Mouse (Mus musculus): ENCODE measurements around the gene Chchd1. TPM values are rescaled to one million over a fixed set of nuclear protein-coding genes. Genes with fewer than 3 reads are reported as not detected.

Chchd1 gene
- total RNA-seq, 1 experiment from 2014 or later = 77.6 TPM

DNA sequence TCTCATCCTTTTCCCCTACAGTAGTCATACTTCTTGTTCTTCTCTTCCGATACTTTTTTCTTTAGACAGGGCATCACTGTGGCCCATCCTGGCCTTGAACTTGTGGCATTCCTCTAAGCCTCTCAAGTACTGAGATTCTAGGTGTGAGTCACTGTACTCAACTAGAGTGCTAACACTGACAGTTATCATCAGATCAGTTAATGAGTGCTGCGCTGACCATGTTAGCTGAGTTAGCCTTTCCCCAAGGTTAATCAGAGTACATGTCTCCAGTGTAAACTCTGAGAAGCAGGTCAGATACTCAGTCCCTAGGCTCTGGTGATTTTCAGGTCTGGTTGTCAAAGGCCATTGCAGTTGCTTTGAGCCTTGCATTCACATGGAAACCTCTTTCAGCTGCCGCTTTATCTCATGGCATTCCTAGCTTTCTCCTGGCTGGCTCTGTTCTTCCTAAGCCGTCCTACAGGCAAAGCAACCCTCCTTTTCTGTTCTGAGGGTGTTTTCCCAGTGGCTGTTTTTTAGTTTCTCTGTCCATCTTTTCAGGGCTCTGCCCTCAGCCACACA lies 46.8 kb downstream of the Chchd1 start:
- no peak for ATAC-seq (replicated peaks; ENCODE audit: insufficient number of reproducible peaks, low FRiP score, low TSS enrichment, poor library complexity, severe bottlenecking)

DNA sequence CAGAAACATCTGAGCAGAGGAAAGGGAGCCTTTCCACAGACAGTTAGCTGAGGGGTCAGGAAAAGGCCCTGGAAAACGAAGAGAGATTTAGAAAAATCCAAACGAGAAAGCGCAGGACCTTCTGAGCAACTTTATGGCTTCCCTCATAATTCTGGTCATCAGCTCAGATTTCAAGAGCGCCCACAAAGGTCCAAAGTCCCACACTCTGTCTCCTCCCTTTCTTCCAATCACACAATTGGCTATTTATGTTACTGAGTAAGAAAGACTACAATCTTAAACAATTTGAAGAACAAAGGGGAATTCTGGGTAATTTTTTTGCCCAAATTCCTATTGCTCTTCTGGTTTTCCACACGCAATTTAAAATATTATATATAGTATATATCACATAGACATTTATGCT lies 47.7 kb downstream of the Chchd1 start:
- ATAC-seq (replicated peaks; ENCODE audit: insufficient number of reproducible peaks, low FRiP score, low TSS enrichment, poor library complexity, severe bottlenecking) = no peak

DNA sequence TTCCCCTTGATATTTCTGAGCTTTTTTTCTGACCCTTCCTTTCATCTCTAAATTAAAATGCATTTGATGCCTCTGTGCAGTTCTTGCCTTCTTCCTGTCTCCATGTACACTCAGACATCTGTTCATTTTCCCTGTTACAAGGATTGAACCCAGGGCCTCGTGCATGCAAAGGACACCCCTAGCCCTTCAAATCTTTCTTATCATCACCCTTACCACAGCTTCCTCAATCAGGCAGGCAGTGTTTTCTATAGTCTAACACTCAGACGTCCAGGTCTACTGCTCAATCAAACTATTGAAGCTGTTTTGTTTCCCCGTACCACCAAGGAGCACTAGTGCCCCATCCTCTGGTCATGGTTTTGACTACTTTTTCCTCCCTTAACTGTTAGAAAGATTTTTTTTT lies 51.0 kb downstream of the Chchd1 start:
- ATAC-seq (replicated peaks; ENCODE audit: insufficient number of reproducible peaks, low FRiP score, low TSS enrichment, poor library complexity, severe bottlenecking) = no peak

Other genes starting within 250 kb of the Chchd1 start
- gene Anxa7, start 222.9 kb upstream of the Chchd1 start, total RNA-seq (2017) = 70.7 to 97.0 TPM (median 87.2 TPM) in 3 replicates
- 0.43 to 1.9 TPM in 2 of 3 replicates, not detected in the other for gene Mss51, start 206.1 kb upstream of the Chchd1 start, total RNA-seq (2017)
- 41.3 to 101 TPM (median 45.1 TPM) in 3 replicates for gene Ppp3cb, start 156.4 kb upstream of the Chchd1 start, total RNA-seq (2017)
- 0.57 to 5.1 TPM (median 2.0 TPM) in 3 replicates for gene Usp54, start 61.9 kb upstream of the Chchd1 start, total RNA-seq (2017)
- 1.1 TPM in 1 of 3 replicates, not detected in the others for gene Myoz1, start 46.5 kb upstream of the Chchd1 start, total RNA-seq (2017)
- gene Synpo2l, start 34.7 kb upstream of the Chchd1 start, total RNA-seq (2017) = not detected in 3 replicates
- gene Sec24c, start 28.7 kb upstream of the Chchd1 start, total RNA-seq (2017) = 156 to 200 TPM (median 191 TPM) in 3 replicates
- gene Fut11, start 8.0 kb upstream of the Chchd1 start, total RNA-seq (2017) = 5.0 to 9.7 TPM (median 8.2 TPM) in 3 replicates
- gene Zswim8, start 4.5 kb downstream of the Chchd1 start, total RNA-seq (2017) = 36.0 to 67.6 TPM (median 60.8 TPM) in 3 replicates
- gene Ndst2, start 31.6 kb downstream of the Chchd1 start, total RNA-seq (2017) = 15.6 to 17.6 TPM (median 16.8 TPM) in 3 replicates
- 36.4 to 81.1 TPM (median 62.3 TPM) in 3 replicates for gene Camk2g, start 91.1 kb downstream of the Chchd1 start, total RNA-seq (2017)
- 0.39 to 1.1 TPM in 2 of 3 replicates, not detected in the other for gene Plau, start 133.7 kb downstream of the Chchd1 start, total RNA-seq (2017)
- 51.9 to 56.2 TPM (median 52.1 TPM) in 3 replicates for gene Vcl, start 226.4 kb downstream of the Chchd1 start, total RNA-seq (2017)

Data from monocyte, adult 5-6 weeks (primary cell).